Mouse (Mus musculus): ENCODE measurements around the gene Foxn2. TPM values are rescaled to one million over a fixed set of nuclear protein-coding genes. Genes with fewer than 3 reads are reported as not detected.

The Foxn2 gene
- polyA plus RNA-seq, 1 experiment from 2014 or later, result 13.8 TPM

GRCm38 (mm10) chr17:88530236-88530619, 89.7 kb downstream of the Foxn2 start:
- peak overlapping the region; percentile 70 for H3K4me3 ChIP-seq
- peak overlapping the region; percentile 70 for H3K9ac ChIP-seq
- H3K27me3 ChIP-seq, result no peaks in the 10 kb centered on the region
- peaks cover 6% of the 10 kb centered on the region; the same call in 1 of the 2 replicates for H3K4me1 ChIP-seq
- peak; percentile 84 for ATAC-seq (ENCODE audit: insufficient number of reproducible peaks, insufficient read depth, low FRiP score, low TSS enrichment)
- no peaks in the 10 kb centered on the region for H3K9me3 ChIP-seq
- H3K4me2 ChIP-seq (replicated peaks), result peak overlapping the region; percentile 69
- 0% methylated on average over 11 of the region's 14 CpGs for WGBS
- 0 out of 2 replicates have a peak, but pooled peaks cover 3% of the 10 kb centered on the region for H3K36me3 ChIP-seq
- H3K27ac ChIP-seq, result peak overlapping the region; percentile 72

DNA sequence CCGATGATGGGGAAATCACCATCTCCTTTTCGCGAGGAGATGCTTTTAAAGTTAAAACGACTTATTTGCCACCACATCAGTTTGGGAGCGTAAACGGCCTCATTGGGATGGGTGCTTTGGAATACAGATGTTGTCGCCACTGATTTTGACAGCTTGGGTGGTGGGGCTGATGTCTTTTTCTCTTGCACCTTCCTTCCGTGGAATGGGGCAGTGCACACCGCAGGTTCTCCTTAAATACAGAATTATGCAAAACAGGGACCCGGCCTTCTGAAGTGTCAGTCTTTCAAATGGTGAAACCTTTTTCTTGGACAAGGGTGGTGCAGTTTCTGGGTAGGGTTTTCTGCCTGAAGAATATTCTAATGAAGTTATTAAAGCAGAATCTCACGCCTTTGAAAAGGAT, 90.2 kb downstream of the Foxn2 start:
- peaks cover 6% of the 10 kb centered on the region; the same call in 1 of the 2 replicates for H3K4me1 ChIP-seq
- no peaks in the 10 kb centered on the region for H3K9me3 ChIP-seq
- peak overlapping the region; percentile 69 for H3K4me2 ChIP-seq (replicated peaks)
- no peaks in the 10 kb centered on the region for H3K27me3 ChIP-seq
- H3K36me3 ChIP-seq, result 0 out of 2 replicates have a peak, but pooled peaks cover 3% of the 10 kb centered on the region
- H3K4me3 ChIP-seq, result peak overlapping the region; percentile 70
- WGBS, result 6% methylated on average over 11 of the region's 11 CpGs
- 0 out of 2 replicates have a peak overlapping the region, but pooled peaks have one; percentile 72 for H3K27ac ChIP-seq
- no peak for ATAC-seq (ENCODE audit: insufficient number of reproducible peaks, insufficient read depth, low FRiP score, low TSS enrichment)
- peak overlapping the region; percentile 70 for H3K9ac ChIP-seq

DNA sequence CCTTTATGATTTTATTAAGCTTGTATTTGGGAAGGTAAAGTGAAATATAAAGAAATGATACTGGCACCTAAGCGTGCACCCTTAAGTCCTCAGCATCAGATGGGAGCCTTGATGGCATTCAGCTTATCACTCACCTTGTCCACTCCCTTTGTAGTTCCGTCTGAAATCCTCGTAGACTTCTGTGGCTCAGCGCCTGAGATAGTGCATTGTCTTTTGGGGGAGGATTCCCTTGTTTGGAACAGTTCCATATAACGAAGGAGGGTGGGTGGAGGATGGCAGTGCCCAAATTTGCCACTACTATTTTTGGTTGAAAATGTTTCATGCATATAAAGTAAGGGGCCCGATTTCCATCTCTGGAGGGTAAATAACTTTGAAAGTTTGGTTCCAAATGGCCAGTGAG, 90.7 kb downstream of the Foxn2 start:
- Histone ChIP-seq H3K27ac (no peak overlapping the region), H3K4me1 (peaks cover 6% of the 10 kb centered on the region; the same call in 1 of the 2 replicates), H3K9me3 (no peaks in the 10 kb centered on the region), H3K4me3 (no peak overlapping the region), H3K36me3 (0 out of 2 replicates have a peak, but pooled peaks cover 3% of the 10 kb centered on the region), H3K27me3 (no peaks in the 10 kb centered on the region), H3K9ac (no peak overlapping the region), H3K4me2 (replicated peaks) (peak overlapping the region; percentile 69; the same call in 1 of the 2 replicates)
- ATAC-seq (ENCODE audit: insufficient number of reproducible peaks, insufficient read depth, low FRiP score, low TSS enrichment), result no peak
- 76% methylated on average over 6 of the region's 6 CpGs for WGBS

DNA sequence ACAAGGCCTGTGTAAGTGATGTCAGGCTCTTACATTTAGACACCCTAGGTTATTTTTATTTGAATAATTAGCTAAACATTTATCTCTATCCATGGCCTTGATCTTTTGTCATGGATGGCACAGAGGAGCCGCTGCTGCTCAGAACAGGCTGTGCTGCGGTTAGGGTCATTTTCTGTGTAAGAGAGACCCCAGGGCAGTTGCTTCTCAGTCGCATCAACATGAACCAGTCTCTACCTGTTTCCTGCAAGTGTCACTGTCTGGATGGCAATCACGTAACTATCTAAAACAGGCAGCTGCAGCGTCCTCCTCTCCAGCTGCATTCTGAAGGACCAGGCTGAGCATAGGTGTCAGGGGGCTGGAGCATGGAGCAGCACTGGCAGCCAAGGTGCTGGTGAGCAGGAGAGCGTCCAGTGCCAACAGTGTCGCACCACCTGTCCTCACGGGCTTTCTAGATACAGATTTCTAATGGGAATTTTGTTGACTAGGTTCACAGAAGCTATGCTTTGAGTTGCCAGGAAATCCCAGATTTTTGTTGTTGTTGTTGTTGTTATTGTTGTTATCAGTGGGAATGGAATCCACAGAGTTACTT, 97.4 kb downstream of the Foxn2 start:
- Histone ChIP-seq H3K36me3 (0 out of 2 replicates have a peak, but pooled peaks cover 3% of the 10 kb centered on the region), H3K27ac (no peak overlapping the region), H3K9ac (no peak overlapping the region), H3K4me3 (no peak overlapping the region), H3K4me1 (0 out of 2 replicates have a peak, but pooled peaks cover 2% of the 10 kb centered on the region), H3K27me3 (no peaks in the 10 kb centered on the region), H3K4me2 (replicated peaks) (no peak overlapping the region), H3K9me3 (no peaks in the 10 kb centered on the region)
- WGBS, result 88% methylated on average over 8 of the region's 8 CpGs
- no peak for ATAC-seq (ENCODE audit: insufficient number of reproducible peaks, insufficient read depth, low FRiP score, low TSS enrichment)

Other genes with a start within 250 kb of the Foxn2 start
- 21.4 and 22.9 TPM in 2 replicates for gene Ppp1r21, start 89.4 kb downstream of the Foxn2 start, polyA plus RNA-seq (2016; fragmentation: Nextera tagmentation; extraction: Ambion mirVana)
- gene Ston1, start 157.0 kb downstream of the Foxn2 start, polyA plus RNA-seq (2016; fragmentation: Nextera tagmentation; extraction: Ambion mirVana), result 4.7 and 4.9 TPM in 2 replicates
- gene Gtf2a1l, start 227.9 kb downstream of the Foxn2 start, polyA plus RNA-seq (2016; fragmentation: Nextera tagmentation; extraction: Ambion mirVana), result 0.15 TPM in 1 of 2 replicates, not detected in the other